Mouse (Mus musculus) kidney, adult 2 months (tissue): Measurements from ENCODE around the gene Bcas3. TPM values are rescaled to one million over a fixed set of nuclear protein-coding genes. Genes with fewer than 3 reads are reported as not detected.

Experiments used
- DNase-seq: peaks from one replicate; pipeline ENCODE4 v3.0.0; 2021
- H3K27ac ChIP-seq: fragments of 200-500 bp; 2 replicates; pipeline ENCODE4 v1.5.1; 2012; ENCODE audit warnings: low read depth, low read length, control low read depth, inconsistent platforms; ENCODE audit not compliant: insufficient read depth
- H3K27me3 ChIP-seq: fragments of 200-500 bp; replicated peaks from 2 replicates; pipeline ENCODE4 v1.6.1; 2012; ENCODE audit warnings: mild to moderate bottlenecking, moderate library complexity, low read length, inconsistent platforms; ENCODE audit not compliant: control insufficient read depth, insufficient read depth
- H3K36me3 ChIP-seq: fragments of 200-500 bp; 2 replicates; pipeline ENCODE4 v1.6.1; 2012; ENCODE audit warnings: mild to moderate bottlenecking, moderate library complexity, low read length, inconsistent platforms; ENCODE audit not compliant: control insufficient read depth, insufficient read depth
- H3K4me1 ChIP-seq: fragments of 200-500 bp; 2 replicates; pipeline ENCODE4 v1.6.1; 2011; ENCODE audit warnings: low read length; ENCODE audit not compliant: control insufficient read depth, insufficient read depth
- H3K4me3 ChIP-seq: fragments of 200-500 bp; 2 replicates; pipeline ENCODE4 v1.5.1; 2011; ENCODE audit warnings: mild to moderate bottlenecking, low read depth, low read length, control low read depth; ENCODE audit not compliant: insufficient read depth
- CTCF ChIP-seq: fragments of 200-500 bp; conservative IDR thresholded peaks from 2 replicates; pipeline ENCODE4 v1.5.1; 2011; ENCODE audit warnings: low read depth, mild to moderate bottlenecking, control low read depth, low read length, moderate library complexity, mixed read lengths; ENCODE audit not compliant: insufficient read depth, insufficient read length
- POLR2A ChIP-seq: fragments of 200-500 bp; IDR thresholded peaks from one replicate; pipeline ENCODE4 v1.6.1; 2011; ENCODE audit warnings: low read depth, low read length, control low read depth
- WGBS: fragments of 180-500 bp; shearing (Covaris S2); methylation state at CpG from one replicate; pipeline ENCODE4 v1.1.7; 2018; 5-methylcytosine and 5-hydroxymethylcytosine counted together
- polyA plus RNA-seq: library from polyadenylated mRNA; depleted of rRNA; stranded (reverse); fragments of >200 nt; gene quantifications from 2 replicates; pipeline ENCODE4 v1.2.3, GENCODE M21; 2012

Bcas3 gene
- polyA plus RNA-seq, 1 experiment = 47.3 TPM

DNA sequence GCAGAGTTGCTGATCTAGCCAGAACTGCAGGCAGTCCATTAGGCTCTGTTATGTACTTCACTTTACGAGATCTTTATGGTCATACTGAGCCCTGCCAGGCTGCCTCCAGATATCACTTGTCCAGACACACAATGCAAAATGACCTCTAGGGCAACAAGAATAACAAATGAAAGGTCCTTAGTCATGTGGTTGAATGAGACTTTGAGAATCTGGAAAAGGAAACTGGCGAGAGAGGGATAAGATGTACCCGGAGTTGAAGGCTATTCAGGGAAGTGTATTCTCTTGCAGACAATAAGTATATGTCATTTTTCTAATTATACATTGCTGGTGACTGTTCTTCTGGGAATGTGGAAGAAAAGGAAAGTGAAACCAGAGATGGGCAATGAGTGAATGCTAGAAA lies 218.1 kb downstream of the Bcas3 start:
- peak overlapping the region; percentile 59; the same call in 1 of the 2 replicates for H3K27ac ChIP-seq

DNA sequence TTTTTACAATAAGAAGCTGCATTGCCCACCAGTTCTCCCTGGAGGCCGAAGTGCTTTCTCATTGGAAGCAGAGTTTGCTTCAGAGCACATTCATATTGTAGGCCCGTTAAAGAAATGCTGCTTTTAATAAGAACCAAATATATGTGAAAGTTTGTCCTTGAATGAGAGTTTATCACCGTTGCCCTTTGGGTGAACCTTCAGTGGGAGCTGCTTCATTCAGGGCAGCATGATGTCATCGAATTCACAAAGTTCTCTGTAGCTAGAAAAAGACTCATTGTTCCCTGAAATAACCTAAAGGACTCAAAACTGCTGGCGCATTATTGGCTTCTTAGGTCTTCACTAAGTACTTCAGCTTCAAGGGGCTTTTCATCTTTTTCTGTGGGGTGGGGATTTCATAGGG lies 219.0 kb downstream of the Bcas3 start:
- DNase-seq = peak; percentile 19
- Histone ChIP-seq H3K27me3 (no peaks in the 10 kb centered on the region), H3K4me1 (no peaks in the 10 kb centered on the region), H3K27ac (no peak overlapping the region; the same call in 1 of the 2 replicates), H3K36me3 (no peaks in the 10 kb centered on the region), H3K4me3 (no peak overlapping the region)
- WGBS = 63% methylated on average over 5 of the region's 5 CpGs
- TF ChIP-seq POLR2A (no peak), CTCF (no peak)

More for the DNA sequence above, 218.1 kb downstream of the Bcas3 start:
- Histone ChIP-seq H3K36me3 (no peaks in the 10 kb centered on the region), H3K4me3 (no peak overlapping the region), H3K4me1 (no peaks in the 10 kb centered on the region), H3K27me3 (no peaks in the 10 kb centered on the region)
- DNase-seq = peak; percentile 29
- no peak for TF ChIP-seq POLR2A
- WGBS = 65% methylated on average over 3 of the region's 3 CpGs

DNA sequence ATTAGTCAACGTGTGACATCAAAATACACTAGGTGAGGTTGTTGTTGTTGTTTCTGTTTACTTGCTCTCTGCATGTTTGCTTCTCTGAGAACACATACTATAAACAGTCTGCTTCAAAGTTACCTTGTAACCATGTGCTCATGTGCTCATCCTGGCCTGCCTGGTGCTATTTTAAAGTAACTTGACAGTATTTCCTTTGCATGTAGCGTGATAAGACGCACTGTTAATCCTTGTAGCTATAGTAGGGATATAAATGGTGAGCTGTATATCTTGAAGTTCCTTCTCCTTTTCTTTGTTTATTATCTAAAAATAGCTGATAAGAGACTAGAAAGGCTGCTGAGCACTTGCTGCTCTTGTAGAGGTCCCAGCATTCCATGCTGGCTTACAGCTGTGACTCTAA lies 219.6 kb downstream of the Bcas3 start:
- Histone ChIP-seq H3K27ac (peak overlapping the region; percentile 41; the same call in 1 of the 2 replicates), H3K36me3 (no peaks in the 10 kb centered on the region), H3K4me3 (no peak overlapping the region), H3K4me1 (no peaks in the 10 kb centered on the region), H3K27me3 (no peaks in the 10 kb centered on the region)
- no peak for DNase-seq
- WGBS = 82% methylated on average over 3 of the region's 3 CpGs
- TF ChIP-seq POLR2A (no peak), CTCF (no peak)

DNA sequence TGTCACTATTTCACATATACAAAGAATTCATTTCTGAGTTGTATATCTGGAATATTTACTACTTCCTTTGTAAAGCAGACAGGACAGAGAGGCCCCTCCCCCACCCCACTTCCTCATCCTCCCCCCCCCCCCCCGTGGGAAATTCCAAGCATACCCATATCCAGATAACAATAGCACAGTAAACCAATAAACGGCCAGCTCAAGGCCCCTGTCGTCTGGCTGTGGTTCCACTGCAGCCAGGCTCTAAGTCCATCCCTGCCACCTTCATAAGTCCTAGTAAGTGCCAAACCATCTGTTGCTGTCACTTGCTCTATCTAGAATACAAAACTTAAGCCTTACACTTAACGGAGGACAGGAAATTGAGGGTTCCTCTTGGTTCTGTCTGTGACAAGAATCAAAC lies 221.5 kb downstream of the Bcas3 start:
- WGBS = 26% methylated on average over 4 of the region's 4 CpGs
- no peaks in the 10 kb centered on the region for H3K36me3 ChIP-seq
- H3K27me3 ChIP-seq = no peaks in the 10 kb centered on the region
- H3K4me3 ChIP-seq = no peak overlapping the region
- DNase-seq = peak; percentile 61
- no peak overlapping the region for H3K27ac ChIP-seq
- no peak for TF ChIP-seq CTCF
- H3K4me1 ChIP-seq = no peaks in the 10 kb centered on the region

DNA sequence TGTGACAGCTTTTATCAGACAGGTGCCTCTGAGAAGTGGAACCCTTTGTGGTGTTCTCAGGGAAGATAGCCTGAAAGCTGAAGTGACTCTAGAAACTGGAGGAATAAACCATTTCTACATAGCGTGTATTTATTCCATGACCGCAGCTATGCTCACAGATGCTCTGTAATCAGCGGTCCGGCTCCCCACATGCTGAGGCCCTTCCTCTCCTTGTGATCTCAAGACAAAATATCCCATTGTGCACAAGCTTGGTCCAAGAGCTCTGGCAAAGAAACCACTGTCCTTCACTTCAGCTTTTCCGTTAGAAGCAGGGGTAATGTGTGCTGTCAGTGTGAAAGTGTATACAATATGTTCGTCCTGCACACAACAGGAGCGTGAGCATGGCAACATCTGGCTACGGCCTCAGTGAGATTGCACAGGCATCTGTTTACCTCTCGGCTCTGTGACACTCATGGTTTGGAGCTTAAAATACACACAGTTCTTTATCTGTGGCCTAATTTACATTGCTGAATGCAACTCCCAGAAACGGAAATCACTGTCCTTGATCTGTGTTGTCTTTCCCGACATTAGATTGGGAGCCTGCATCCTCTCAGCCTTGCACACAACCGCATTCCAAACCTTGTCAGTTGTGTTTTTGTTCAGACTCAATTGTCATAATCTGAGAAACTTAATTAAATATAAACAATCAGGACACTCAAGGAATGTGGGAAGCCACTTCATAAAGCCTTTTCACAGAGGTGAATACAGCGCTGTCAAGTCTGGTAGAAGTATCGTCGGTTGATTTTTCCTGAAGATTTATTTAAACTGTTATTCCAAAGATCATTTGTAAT lies 225.1 kb downstream of the Bcas3 start:
- peaks cover 3% of the 10 kb centered on the region for H3K36me3 ChIP-seq
- no peak for DNase-seq
- TF ChIP-seq CTCF (no peak), POLR2A (no peak)
- no peak overlapping the region for H3K4me3 ChIP-seq
- H3K4me1 ChIP-seq = no peaks in the 10 kb centered on the region
- WGBS = 81% methylated on average over 15 of the region's 15 CpGs
- H3K27me3 ChIP-seq = no peaks in the 10 kb centered on the region
- H3K27ac ChIP-seq = no peak overlapping the region

DNA sequence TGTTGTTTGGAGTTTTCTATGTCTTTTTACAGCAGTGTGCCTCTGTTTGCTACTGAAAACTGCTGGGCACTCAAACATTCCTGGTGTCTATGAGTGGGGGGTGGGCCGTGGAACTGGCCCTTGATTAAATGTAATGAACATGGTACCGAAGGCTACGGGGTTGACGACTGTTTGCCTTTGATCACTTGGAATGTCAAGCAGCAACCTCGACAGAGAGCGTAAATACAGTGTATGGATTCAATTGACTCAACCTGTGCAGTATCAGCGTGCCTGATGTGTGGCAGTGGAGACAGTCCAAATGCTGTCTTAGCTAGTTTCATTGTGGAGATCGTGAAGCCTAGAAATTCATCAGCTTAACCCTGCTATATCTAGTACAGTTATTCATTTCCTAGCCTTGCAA lies 231.1 kb downstream of the Bcas3 start:
- Histone ChIP-seq H3K27me3 (no peaks in the 10 kb centered on the region), H3K4me1 (no peaks in the 10 kb centered on the region), H3K4me3 (no peak overlapping the region), H3K27ac (no peak overlapping the region), H3K36me3 (peaks cover 3% of the 10 kb centered on the region)
- TF ChIP-seq POLR2A (no peak), CTCF (no peak)
- WGBS = 71% methylated on average over 8 of the region's 8 CpGs
- DNase-seq = no peak

DNA sequence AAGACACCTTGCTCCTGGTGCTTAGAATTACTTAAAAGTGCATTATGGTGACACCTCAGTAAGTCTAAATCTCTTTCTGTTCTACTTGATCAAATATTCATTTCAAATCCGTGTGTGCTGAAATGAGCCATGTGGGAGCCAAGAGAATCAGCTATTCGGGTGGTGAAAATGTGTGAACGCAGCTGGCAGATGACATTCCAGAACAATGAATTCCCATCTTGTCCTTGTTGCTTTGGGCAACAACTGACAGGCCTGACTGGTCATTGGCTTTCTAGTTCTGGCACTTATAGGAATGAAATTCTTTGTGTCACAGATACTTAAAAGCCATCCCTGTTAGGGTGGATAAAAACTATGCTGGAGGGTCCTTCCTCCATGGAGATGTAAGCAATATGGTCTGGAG lies 240.7 kb downstream of the Bcas3 start:
- Histone ChIP-seq H3K4me3 (no peak overlapping the region), H3K36me3 (no peaks in the 10 kb centered on the region), H3K27ac (no peak overlapping the region), H3K27me3 (no peaks in the 10 kb centered on the region), H3K4me1 (no peaks in the 10 kb centered on the region)
- no peak for TF ChIP-seq CTCF
- TF ChIP-seq POLR2A = no peak
- 92% methylated on average over 3 of the region's 3 CpGs for WGBS
- no peak for DNase-seq

DNA sequence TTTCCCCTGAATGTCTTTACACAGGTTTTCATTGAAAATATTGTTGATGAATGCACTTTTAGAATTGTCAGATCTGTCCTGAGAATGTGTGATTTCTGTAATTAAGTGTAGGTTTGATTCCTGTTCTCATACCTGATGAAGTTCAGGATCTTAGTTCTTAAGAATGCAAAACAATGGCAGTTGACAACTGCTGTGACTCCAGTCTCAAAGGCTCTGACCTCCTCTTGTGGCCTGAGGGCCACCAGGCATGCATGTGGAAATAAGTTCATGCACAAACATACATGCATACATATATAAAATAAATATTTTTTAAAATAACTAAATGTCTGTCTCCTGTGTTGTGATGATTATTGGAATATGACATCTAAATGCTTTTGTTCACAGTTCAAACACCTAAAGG lies 246.3 kb downstream of the Bcas3 start:
- no peak for DNase-seq
- Histone ChIP-seq H3K27me3 (no peaks in the 10 kb centered on the region), H3K4me3 (no peak overlapping the region), H3K36me3 (no peaks in the 10 kb centered on the region), H3K4me1 (no peaks in the 10 kb centered on the region), H3K27ac (no peak overlapping the region)
- TF ChIP-seq CTCF (no peak), POLR2A (no peak)
